Mouse (Mus musculus): ENCODE data around the gene Spesp1.

DNA sequence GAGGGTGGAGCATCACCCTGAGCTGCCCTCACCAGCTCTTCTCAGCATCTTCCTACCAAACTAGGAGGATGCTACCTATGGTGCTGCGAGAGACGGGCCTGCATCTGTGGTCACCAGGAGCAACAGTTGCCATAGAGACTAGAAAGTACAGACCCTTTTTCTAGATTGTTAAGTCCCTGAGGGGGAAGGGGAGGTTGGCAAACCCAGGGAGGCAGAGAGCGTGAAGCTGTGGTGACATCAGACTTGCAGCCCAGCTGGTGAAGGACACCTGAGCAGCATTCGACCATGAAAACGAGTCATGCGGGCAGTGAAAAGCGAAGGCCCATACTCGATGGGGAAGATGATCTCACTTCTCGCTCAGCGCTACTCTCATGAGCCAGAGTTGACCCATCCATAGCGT lies 24.0 kb downstream of the Spesp1 start:
- TF ChIP-seq POLR2A (IDR thresholded peaks at IDR 0.05; ENCODE audit: borderline replicate concordance, control insufficient read depth, low read depth, low read length), result no peak
- no peak for TF ChIP-seq CTCF (IDR thresholded peaks at IDR 0.05; ENCODE audit: control insufficient read depth, insufficient read depth, low read length)

All from bone marrow, adult 2 months (tissue).